Mouse (Mus musculus) heart, postnatal 0 days (tissue): ENCODE data around the gene P4hb. TPM values are rescaled to one million over a fixed set of nuclear protein-coding genes. Genes with fewer than 3 reads are reported as not detected.

Source experiments
- ATAC-seq: fragments of 200-750 bp; cut with Nextera tagmentation; 2 replicates; pipeline ENCODE4 v1.8.0; 2017; ENCODE audit warnings: low read depth, moderate number of reproducible peaks, moderate library complexity; ENCODE audit not compliant: insufficient read depth
- DNase-seq: peaks from one replicate; pipeline ENCODE4 v3.0.0-alpha.2; 2016; ENCODE audit warnings: low spot score
- H3K27ac ChIP-seq: fragments of 300-500 bp; sonication (generic); 2 replicates; pipeline ENCODE4 v1.5.1; 2014; ENCODE audit warnings: low read depth, mild to moderate bottlenecking
- H3K27me3 ChIP-seq: fragments of 300-500 bp; sonication (generic); 2 replicates; pipeline ENCODE4 v1.6.1; 2014; ENCODE audit warnings: low read length, mixed read lengths; ENCODE audit not compliant: control insufficient read depth, insufficient read depth
- H3K36me3 ChIP-seq: fragments of 300-500 bp; sonication (generic); replicated peaks from 2 replicates; pipeline ENCODE4 v1.6.1; 2014; ENCODE audit warnings: low read length, mixed read lengths; ENCODE audit not compliant: control insufficient read depth, insufficient read depth
- H3K4me1 ChIP-seq: fragments of 300-500 bp; sonication (generic); 2 replicates; pipeline ENCODE4 v1.6.1; 2014; ENCODE audit warnings: antibody characterized with exemption; ENCODE audit not compliant: control insufficient read depth, insufficient read depth
- H3K4me2 ChIP-seq: fragments of 300-500 bp; sonication (generic); 2 replicates; pipeline ENCODE4 v1.6.1; 2014; ENCODE audit warnings: low read depth, mild to moderate bottlenecking, low read length, moderate library complexity
- H3K4me3 ChIP-seq: fragments of 300-500 bp; sonication (generic); 2 replicates; pipeline ENCODE4 v1.5.1; 2014; ENCODE audit warnings: low read depth, low read length
- H3K9ac ChIP-seq: fragments of 300-500 bp; sonication (generic); replicated peaks from 2 replicates; pipeline ENCODE4 v1.6.1; 2014; ENCODE audit warnings: low read depth, low read length, mixed read lengths
- H3K9me3 ChIP-seq: fragments of 300-500 bp; sonication (generic); replicated peaks from 2 replicates; pipeline ENCODE4 v1.6.1; 2016; ENCODE audit warnings: low read length; ENCODE audit not compliant: control insufficient read depth
- CTCF ChIP-seq: IDR thresholded peaks from 2 replicates; pipeline ENCODE4 v1.5.1; 2016; ENCODE audit warnings: antibody characterized with exemption, control low read depth, low read depth
- EP300 ChIP-seq: IDR thresholded peaks from 2 replicates; pipeline ENCODE4 v1.6.1; 2016; ENCODE audit warnings: antibody characterized with exemption, low read depth
- WGBS: fragments of 180-500 bp; shearing (Covaris S2); extraction: QIAGEN DNeasy Blood & Tissue Kit; methylation state at CpG from one replicate; pipeline ENCODE4 v1.1.7; 2014; 5-methylcytosine and 5-hydroxymethylcytosine counted together
- polyA plus RNA-seq: library from polyadenylated mRNA; unstranded; fragments of >200 nt; fragmentation: Nextera tagmentation; extraction: Ambion mirVana; gene quantifications from 2 replicates; pipeline ENCODE4 v1.2.1, GENCODE M21; 2015
- total RNA-seq: library from RNA; depleted of rRNA; stranded (reverse); fragments of >200 nt; gene quantifications from 2 replicates; pipeline ENCODE4 v1.2.3, GENCODE M21; 2014; ENCODE audit warnings: low replicate concordance

P4hb gene
- total and polyA plus RNA-seq, 2 experiments from 2014 or later: 232 to 261 TPM

GRCm38 (mm10) chr11:120578024-120578693 is 5.1 kb upstream of the P4hb start:
- no peak for ATAC-seq
- H3K4me3 ChIP-seq: no peak overlapping the region
- H3K27me3 ChIP-seq: no peaks in the 10 kb centered on the region
- no peak for TF ChIP-seq EP300
- no peak for TF ChIP-seq CTCF
- no peaks in the 10 kb centered on the region for H3K9me3 ChIP-seq
- H3K27ac ChIP-seq: no peak overlapping the region
- peaks cover 27% of the 10 kb centered on the region for H3K36me3 ChIP-seq
- no peak for DNase-seq
- WGBS: 81% methylated on average over 10 of the region's 10 CpGs
- H3K4me2 ChIP-seq: no peak overlapping the region
- no peak overlapping the region for H3K9ac ChIP-seq
- H3K4me1 ChIP-seq: peaks cover 35% of the 10 kb centered on the region

- H3K9me3 ChIP-seq: no peaks in the 10 kb centered on the region
- 83% methylated on average over 7 of the region's 7 CpGs for WGBS
- DNase-seq (no peak), ATAC-seq (no peak)
- peaks cover 35% of the 10 kb centered on the region for H3K4me1 ChIP-seq
- no peak overlapping the region for H3K4me3 ChIP-seq
- H3K27me3 ChIP-seq: no peaks in the 10 kb centered on the region
- no peak for TF ChIP-seq EP300
- TF ChIP-seq CTCF: peak; percentile 56
- H3K27ac ChIP-seq: no peak overlapping the region
- H3K4me2 ChIP-seq: no peak overlapping the region
- no peak overlapping the region for H3K9ac ChIP-seq
- peaks cover 27% of the 10 kb centered on the region for H3K36me3 ChIP-seq
These were observed 4.4 kb upstream of the P4hb start for GRCm38 (mm10) chr11:120577211-120578023.

GRCm38 (mm10) chr11:120576365-120576981 is 3.4 kb upstream of the P4hb start:
- no peak overlapping the region for H3K27ac ChIP-seq
- peaks cover 27% of the 10 kb centered on the region for H3K36me3 ChIP-seq
- no peak overlapping the region; the same call in 1 of the 2 replicates for H3K9ac ChIP-seq
- no peak overlapping the region for H3K4me3 ChIP-seq
- WGBS: 79% methylated on average over 3 of the region's 3 CpGs
- TF ChIP-seq EP300 (no peak), CTCF (no peak)
- DNase-seq: no peak
- no peak for ATAC-seq
- H3K4me1 ChIP-seq: peaks cover 34% of the 10 kb centered on the region
- H3K27me3 ChIP-seq: no peaks in the 10 kb centered on the region
- no peaks in the 10 kb centered on the region for H3K9me3 ChIP-seq
- no peak overlapping the region for H3K4me2 ChIP-seq

GRCm38 (mm10) chr11:120575940-120576339 is 2.9 kb upstream of the P4hb start:
- DNase-seq: no peak
- no peak overlapping the region for H3K9ac ChIP-seq
- peaks cover 33% of the 10 kb centered on the region for H3K36me3 ChIP-seq
- H3K27me3 ChIP-seq: no peaks in the 10 kb centered on the region
- H3K27ac ChIP-seq: no peak overlapping the region
- no peak overlapping the region for H3K4me2 ChIP-seq
- no peaks in the 10 kb centered on the region for H3K9me3 ChIP-seq
- H3K4me3 ChIP-seq: no peak overlapping the region
- H3K4me1 ChIP-seq: peaks cover 40% of the 10 kb centered on the region
- TF ChIP-seq EP300 (no peak), CTCF (no peak)
- no peak for ATAC-seq

- H3K4me3 ChIP-seq: no peak overlapping the region
- no peak for TF ChIP-seq CTCF
- no peak for TF ChIP-seq EP300
- ATAC-seq: no peak
- H3K36me3 ChIP-seq: peaks cover 41% of the 10 kb centered on the region
- H3K27ac ChIP-seq: no peak overlapping the region; the same call in 1 of the 2 replicates
- no peak for DNase-seq
- 82% methylated on average over 2 of the region's 2 CpGs for WGBS
- no peak overlapping the region for H3K4me2 ChIP-seq
- H3K9ac ChIP-seq: no peak overlapping the region
- H3K27me3 ChIP-seq: no peaks in the 10 kb centered on the region
- peaks cover 35% of the 10 kb centered on the region for H3K4me1 ChIP-seq
- no peaks in the 10 kb centered on the region for H3K9me3 ChIP-seq
These were observed 2.0 kb upstream of the P4hb start for GRCm38 (mm10) chr11:120575046-120575445.
